Mouse (Mus musculus) kidney, adult 11 months (tissue): ENCODE data around the gene Bcl11a.
"Not testable (repeated sequence)": the region's sequence is repeated elsewhere in the genome, so short reads cannot be mapped to it uniquely, and the experiment has no call there.

Experiments
- DNase-seq: peaks from one replicate; pipeline ENCODE4 v3.0.0; 2022

The Bcl11a gene

DNA sequence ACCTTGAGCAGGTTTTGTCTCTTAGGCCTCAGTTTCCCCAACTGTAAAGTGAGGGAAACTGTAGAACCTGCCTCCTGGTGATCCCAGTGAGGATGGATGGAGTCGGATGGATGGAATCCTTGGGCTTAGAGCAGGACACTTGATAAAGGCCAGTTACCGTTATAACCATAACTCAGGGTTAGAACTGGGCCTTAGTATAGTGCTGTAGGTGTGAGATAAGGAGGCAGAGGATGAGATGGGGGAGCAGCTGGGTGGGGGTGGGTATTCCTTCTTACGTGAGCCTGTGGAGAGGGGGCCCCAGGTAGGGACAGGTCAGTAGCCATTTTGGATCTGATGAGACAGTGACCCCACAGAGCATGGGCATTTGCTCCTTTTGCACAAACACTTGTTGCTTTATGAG lies 23.8 kb downstream of the Bcl11a start:
- no peak for DNase-seq

DNA sequence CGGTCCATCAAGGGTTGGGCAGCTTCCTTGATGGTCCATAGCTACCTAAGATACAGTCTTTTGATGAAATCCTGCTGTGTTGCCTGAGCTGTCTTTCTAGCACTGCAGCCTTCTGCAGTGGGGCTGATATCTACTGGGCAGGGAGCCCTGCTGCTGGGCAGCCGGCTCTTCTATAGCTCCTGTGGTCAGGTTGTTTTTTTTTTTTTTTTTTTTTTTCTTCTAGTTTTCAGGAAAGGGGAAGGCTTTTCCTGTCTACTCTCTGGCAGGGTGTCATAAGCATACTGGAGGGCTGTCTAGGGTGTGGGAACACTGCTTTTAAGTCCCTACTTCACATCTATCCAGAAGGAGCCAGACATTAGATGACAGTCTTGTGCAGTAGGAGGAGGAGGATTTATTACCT lies 24.5 kb downstream of the Bcl11a start:
- no peak for DNase-seq

DNA sequence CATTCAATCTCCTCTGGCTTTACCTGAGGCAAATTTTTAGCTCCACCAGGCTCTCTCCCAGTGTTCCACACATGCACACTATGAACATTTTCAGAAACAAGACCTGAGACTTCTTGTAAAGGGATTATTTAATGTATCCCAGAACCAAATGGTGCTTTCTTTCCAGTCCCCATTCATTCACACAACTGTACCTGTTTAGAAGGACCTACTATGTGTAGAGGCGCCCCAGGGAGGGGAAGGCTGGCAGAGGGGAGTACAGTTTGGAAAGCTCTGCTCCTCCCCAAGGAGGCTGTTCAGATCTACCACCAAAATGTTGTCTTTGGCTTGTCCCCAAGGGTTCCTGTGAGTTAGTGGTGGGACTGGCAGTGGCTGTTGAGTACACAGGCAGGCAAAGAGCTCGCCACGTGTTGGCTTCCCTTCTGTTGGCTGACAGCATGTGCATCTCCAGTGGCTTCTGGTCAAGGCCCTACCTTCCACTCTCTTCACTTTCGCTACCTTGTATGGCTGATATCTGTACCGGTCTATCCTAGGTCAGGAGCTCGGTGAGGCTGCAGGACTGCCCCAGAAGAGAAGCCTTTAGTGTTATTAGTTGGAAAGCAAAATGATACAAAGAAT lies 25.4 kb downstream of the Bcl11a start:
- DNase-seq, result no peak

DNA sequence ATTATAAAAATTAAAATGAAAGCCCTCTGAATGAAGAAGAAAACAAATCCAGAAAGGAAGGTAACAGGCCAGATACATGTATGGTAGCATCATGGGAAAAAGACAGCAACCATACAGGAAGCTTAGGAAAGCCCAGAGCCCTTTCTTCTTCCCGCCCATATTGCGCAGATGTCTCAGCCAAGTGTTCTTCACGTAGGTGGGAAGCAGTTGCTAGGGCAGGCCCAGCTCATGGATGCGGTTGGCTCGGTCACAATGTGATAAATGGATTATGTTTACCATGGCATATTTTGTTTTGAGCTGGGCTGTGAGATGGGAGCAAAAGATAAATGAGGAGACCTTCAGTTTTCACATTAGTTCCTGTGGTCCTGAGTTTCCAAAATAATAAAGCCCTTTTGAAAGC lies 29.6 kb downstream of the Bcl11a start:
- no peak for DNase-seq

DNA sequence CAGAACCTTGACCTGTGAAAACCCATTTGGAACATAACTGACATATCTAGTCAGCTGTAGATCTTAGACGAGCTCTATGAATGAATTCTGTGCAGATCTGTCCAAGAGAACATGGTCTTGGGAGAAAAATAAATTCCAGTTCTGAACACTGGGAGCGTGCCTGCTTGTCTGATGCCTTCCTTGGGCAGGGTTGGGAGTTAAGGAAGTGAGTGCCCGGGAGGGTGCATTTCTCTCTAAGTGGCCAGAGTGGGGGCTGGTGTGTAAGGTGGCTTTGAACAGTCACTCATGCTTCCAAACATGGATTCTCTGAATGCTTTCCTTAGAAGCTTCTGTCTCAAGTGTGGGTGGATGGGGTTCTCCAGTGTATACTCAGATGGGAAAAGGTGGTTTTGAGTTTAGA lies 31.1 kb downstream of the Bcl11a start:
- DNase-seq, result no peak

DNA sequence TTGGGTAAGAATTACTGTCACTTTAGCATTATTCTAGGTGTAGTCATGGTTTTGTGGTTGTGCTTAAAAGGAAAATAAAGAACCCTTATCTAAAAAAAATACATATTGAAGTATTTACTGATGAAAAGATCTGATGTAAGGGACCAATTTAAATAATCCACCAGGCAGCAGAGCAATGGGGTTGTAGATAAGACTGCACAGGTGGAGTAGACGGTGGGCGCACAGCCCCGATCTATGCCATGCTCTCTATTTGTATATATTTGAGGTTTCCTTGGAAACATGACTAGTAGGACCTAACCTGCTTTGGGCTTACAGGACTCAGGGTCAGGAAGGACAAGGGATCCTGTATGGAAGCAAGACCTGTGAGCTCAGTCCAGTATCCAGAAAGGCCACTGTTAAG lies 31.5 kb downstream of the Bcl11a start:
- no peak for DNase-seq

DNA sequence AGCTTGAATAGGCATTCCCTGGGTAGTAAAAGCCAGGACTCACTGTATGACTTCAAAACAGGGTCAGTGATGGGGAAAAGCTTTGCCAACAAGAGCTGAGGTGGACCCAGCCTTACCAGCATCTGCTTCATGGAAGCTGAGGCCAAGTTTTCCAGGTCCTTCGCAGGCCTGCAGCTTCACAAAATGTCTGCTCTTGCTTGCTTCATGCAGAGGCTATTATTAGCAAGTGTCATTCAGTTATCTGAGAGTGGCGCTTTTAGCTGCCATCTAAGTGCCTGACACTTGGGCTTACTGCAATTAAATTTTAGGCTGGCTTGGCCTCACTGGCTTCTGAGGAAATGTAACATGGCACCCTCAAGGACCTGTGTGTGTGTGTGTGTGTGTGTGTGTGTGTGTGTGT lies 32.3 kb downstream of the Bcl11a start:
- DNase-seq, result no peak

DNA sequence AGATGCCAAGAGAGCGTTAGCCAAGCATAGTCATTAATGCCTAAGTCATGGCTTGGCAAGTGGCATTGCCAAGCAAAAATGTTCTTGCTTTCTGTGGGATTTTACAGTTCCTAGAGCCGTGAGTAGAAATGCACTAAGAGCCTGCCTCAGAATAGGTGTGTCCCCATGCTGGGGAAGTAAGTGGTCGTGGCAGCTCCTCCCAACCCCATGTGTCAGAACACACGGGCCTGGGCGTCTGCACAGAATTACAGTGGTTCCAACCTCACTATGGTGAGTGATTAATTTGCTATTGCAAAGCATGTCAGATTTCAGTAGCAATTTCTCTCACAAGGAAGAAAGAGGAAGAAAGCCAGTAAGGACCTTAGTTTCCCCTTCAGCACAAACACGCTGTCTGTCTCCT lies 33.9 kb downstream of the Bcl11a start:
- DNase-seq, result no peak

DNA sequence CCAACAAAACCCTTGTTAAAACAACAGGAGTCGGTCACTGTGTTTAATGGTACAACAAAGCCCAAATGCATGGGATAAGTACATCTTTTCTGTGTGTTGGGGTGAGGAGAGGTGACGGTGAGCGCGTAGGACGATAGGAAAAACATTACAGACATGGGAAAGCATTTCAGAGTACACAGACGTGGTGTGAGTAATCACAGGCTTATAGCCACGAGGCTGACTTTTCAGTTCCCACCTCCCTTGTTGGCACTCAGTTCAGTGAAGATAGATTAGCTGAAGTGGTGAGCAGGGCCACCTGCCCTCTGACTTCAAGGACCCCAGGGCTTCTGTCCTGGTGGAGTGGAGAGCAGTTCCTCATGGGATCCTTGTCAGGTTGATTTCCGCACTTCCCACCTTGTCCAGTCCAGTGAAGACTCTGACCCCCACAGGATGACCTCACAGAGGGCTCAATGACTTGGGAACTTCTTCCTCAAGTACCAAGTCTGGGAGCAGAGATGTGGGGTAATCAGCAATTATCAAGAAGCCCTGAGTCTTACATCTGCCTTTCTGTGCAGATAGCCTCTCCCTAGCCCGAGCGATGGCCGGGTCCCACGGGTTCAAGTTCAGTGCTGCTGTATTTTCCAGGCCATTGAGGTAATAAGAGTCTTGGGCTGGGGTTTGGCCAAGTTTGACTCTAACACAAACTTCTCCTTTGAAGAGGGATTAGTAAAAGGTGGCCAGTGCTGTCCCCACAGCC lies 37.3 kb downstream of the Bcl11a start:
- no peak for DNase-seq

DNA sequence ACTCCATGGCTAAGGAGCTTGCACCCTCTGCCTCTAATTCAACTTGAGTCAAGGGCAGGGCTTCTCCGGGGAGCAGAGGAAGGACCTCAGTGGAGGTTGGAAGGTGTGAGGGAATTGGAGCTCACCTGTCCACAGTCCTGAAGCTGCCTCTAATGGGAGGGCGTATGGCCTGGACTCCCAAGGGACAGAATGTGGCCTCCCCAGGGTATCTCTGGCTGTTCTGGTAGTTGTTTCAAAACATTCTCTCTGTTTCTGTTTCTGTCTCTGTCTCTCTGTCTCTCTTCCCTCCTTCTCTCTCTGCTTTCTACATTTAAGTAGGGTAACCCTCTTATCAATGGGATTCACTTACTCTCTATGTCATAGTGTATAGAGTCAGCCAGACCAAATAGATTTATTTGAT lies 38.2 kb downstream of the Bcl11a start:
- no peak for DNase-seq

DNA sequence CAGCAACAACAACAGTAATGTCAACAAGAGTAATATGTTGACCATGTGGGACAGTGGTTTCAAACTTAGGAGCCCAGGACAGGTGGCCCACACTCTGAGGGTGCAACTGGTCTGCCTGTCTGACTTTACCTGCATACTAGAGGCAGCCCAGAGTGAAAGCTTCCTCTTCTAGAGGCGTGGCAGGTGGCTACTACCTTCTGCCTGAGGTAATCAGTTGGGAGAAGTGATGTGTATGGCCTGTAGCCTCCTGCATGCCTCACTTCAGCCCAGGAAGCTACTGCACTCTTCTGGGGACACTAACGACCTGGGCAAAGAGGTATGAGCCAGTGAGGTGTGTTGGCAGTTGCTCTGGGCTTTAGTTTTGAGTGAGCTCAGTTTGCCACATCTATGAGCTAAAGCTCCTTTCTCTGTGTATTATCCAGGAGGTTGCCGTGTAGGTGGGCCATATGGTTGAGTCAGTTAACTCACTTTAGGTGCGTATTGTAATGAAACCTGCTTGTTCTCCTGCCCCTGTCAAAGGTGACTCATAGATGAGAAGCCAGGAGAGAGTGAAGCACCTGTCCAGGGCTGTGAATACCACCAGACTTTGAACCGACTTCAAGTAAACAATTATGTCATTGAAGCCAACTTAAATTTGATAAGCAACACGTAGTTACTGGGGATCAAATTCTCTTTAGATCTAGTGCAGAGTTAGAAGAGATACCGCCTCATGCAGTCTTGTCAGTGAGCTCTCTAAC lies 38.9 kb downstream of the Bcl11a start:
- DNase-seq, result no peak

DNA sequence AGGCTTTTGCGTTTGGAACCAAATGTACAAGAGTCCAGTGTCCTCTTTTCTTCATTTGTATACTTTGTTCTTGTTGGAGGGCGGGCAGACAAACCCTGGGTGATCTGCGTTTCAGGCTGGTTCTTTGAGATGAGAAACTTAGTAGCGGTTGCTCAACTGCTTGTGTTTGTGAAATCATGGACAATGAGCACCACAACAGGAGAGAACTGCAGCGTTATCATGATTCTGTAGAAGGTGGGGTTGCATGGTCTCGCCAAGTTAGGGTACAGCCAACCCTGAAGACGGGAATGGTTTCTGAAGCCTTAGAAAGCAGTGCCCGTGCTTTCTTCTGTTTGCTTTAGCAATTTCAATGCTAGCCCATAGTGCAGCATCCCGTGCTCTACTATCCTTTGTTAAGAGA lies 43.3 kb downstream of the Bcl11a start:
- DNase-seq, result no peak

DNA sequence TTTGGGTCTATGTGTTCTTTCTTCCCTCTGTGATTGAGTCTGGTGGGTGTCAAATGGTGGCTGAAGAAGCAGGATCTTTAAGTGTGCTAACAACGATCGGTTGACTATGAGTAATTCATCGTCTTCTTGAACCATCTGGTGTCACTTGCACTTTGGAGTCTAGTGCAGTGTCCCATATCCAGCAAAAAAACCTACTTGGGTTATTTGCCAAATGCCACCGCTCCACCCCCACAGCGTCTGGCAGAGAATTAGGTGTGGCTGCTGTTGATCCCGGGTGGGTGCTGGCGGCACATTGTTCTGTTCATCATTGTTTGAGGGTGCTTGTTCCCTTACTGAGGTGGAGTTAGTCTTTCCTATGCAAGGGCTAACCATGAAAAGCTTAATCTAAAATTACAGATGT lies 45.0 kb downstream of the Bcl11a start:
- no peak for DNase-seq

DNA sequence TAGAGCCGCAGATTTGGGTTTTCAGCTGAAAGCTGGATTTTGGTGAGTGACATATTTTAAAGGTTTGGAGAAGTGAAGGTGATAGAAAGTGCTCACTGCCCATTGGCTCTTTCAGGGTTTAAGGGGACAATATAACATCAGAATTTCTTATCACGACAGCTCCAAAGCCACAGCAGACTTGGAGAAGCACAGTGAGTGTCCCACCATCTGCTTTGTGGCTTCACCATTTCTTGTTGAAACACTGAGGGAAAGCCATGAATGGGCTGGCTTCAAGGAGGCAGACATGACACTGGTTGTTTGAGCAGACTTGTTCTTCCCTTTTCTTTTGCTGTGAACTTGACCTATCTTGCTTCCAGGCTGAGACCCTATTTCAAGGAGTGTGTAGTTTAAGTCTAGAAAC lies 46.1 kb downstream of the Bcl11a start:
- DNase-seq, result no peak

DNA sequence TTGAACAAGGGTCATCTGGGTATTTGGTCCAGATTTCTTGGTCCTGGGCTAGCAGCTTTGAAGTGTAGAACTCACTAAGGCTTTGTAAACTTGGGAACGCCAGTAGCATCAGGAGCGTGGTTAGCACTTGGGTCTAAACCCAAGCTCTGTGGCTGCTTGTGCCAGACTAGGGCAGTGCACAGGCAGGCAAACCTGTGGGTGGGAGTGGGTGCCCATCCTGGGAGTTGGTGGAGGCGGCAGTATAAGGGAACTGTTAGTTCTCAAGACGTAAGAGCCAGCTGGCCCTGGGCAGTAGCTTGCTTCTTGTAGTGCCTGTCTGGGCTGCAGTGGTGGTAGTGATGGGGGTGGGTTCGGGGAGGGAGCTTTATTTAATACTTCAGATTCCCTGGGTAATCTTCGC lies 47.2 kb downstream of the Bcl11a start:
- no peak for DNase-seq

DNA sequence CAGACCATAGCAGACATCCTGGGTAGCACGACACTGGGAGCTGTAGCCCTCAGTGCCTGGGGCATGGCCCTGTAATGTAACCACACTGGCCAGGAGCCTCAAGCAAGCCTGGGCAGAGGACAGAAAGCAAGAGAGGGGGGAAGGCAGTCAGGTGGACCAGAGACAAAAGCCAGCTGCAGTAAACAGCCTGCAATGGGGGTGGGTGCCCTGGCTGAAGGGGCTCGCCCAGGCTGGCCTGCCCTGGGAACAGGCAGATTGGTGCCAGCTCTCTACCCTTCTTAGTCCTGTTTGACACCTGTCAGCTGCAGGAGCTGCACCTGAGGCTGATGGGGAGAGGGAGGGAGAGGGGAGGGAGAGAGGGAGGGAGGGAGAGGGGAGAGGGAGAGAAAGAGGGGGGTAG lies 50.1 kb downstream of the Bcl11a start:
- DNase-seq, result no peak

DNA sequence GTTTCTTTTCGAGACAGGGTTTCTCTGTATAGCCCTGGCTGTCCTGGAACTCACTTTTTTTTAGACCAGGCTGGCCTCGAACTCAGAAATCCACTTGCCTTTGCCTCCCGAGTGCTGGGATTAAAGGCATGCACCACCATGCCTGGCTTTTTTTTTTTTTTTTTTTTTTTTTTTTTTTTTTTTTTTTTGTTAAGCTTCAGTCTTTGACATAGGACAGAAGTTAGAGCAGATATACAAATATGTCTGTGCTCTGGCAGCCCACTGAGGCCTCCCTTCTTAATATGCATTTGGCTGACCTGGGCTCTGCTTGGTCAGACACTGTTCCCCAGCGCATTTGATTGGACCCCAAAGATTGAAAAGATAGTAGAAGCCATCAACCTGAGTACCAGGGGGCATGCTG lies 51.0 kb downstream of the Bcl11a start:
- DNase-seq, result not testable (repeated sequence)

DNA sequence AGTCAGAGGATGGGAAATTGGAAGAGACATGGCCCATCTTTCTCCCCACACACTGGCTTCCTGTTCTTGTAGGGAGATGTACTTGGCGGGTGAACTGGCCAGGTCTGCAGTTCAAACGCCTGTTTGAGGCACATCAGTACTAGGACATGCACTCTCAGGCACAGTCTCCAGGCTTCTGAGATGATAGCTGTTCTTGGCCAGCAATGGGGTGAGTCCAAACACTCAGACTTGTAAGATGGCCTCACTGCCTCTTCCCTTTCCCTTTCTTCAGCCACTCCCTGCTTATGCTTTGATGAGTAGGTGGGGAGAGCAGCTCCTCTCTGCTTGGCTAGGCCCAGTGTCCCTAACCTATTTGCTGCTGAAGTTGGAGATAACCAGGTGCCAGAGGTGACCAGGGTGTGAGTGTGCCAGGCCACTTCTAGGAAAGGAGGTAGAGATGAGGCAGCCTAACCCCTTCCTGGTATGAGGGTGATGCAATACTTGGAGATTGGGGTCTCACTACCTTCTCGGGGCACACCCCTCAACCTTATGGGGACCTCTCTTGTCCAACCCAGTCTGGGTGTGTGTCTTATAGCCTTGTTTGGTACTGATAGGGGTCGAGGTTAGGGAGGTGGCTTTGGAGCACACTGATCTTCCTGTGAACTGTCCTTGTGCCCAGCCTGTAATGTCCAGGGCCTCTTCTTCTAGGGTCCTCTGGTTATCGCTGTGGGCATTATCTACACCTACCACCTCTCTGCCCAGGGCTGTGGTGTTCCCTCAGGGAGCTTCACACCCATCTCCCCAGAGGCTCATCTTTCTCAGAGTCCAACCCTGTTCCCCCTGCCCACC lies 51.7 kb downstream of the Bcl11a start:
- no peak for DNase-seq

DNA sequence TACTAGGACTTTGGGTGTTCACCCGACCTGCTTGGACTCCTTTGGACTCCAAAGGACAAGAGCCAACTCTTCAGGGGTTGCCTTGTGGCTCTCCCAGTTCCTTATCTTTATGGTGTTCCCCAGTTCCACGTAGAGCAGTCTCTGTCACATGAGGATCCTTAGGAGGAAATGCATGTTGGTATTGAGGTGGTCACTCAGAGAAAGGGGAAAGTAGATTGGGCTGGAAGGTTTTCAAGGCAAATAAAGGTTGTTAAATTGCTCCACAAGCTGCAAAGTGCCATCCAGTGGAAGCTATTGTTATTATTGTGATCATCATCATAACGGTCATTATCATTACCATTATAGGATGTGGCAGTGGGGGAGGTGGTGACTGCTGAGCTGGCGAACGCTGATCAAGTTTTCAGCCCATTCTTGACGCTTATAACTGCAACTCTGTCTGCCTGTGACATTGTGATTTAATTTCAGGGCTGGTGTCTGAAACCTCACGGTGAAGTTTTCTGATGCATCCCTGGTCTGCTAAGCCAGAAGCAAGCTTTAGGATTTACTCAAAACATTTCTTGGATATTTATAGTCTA lies 52.4 kb downstream of the Bcl11a start:
- no peak for DNase-seq

DNA sequence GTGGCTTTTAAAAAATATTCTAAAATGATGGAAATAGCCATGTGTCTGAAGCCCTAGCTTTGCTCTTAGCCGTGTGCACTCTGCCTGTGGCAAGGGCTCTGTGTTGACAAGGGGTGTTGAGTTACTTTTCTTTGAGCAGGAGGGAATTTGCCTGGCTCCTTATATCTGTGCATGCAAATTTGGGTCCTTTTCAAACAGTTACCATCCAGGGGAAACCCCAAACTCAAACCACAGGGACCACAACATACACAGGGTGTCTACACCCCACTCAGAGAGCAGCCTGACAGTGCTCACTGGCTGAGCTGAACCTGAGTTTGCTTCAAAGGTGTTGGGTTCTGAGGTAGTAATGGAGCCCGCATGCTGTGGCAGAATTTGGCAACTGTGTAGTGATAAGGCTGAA lies 54.0 kb downstream of the Bcl11a start:
- no peak for DNase-seq

DNA sequence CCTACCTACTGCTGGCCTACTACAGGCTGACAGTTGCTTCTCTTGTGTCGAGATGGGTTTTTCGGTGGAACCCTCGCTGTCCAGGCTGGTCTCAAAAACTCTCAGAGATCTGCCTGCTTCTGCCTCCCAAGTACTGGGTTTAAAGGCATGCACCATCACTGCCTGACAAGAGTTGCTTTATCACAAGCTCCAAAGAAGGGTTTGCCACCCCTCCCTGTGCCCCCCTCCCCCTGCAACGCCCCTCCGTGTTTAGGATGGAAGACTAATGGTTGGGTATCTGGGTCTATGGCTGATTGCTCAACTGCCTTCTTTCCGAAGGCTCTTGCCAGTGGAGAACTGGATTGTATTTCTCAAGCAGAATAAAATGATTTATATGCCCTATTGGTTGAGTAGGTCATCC lies 54.5 kb downstream of the Bcl11a start:
- no peak for DNase-seq

DNA sequence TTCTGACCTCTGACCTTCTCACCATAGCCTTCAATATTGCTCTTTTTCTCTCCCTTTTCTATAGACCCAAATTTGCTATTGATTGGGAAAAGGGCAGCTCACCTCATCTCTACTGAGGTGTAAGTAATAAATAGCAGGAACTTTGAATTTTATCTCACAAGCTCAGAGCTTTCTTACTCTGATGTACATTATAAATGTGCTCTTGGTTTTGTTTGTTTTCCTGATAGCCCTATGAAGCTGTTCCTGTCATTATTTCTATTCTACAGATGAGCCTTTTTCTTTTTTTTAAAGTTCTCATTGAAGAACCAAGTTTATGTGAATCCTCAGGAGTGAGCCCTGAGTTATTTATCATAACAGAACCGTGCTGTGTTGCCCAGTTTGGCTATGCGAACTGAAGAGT lies 55.0 kb downstream of the Bcl11a start:
- DNase-seq, result no peak

DNA sequence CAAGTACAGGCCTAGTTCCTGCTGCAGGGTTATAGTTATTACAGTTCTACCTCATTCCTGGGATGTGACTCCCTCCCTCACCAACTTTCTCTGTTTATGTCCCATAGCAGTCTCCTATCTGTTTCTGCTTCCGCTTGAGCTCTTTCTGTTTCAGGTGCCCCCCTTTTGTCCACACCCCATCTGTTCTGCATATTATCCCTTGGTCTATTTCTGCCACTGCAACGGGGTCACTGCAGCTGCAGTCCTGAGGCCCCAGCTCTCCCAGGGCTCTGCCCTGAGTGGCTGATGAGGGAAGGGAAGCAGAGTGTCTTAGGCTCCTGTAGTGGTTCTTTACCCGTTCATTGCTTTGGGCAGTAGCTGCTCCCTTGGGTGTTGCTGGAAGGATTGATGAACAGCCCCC lies 55.6 kb downstream of the Bcl11a start:
- no peak for DNase-seq
